Comparison of ENCODE assay signal across 8 mouse cellular contexts in genomic region chr5:114383184-114383904, GRCm38 (mm10). TPM values are rescaled to one million over a fixed set of nuclear protein-coding genes. Genes with fewer than 3 reads are reported as not detected.
DNase-seq lines count a peak whose midpoint lies in the region; ATAC-seq and TF ChIP-seq lines count a peak whose summit lies in the region.

No protein-coding gene starts in this region.

- no peak for TF ChIP-seq EP300 in MEL (IDR thresholded peaks at IDR 0.05; ENCODE audit: low read depth in 1 of 2, low read length in 2 of 2)

- H3K4me1 ChIP-seq in MEL (ENCODE audit: control insufficient read depth in 1 of 2, insufficient read depth in 2 of 2, low read length in 2 of 2) = peaks cover 4 to 17% of the 10 kb centered on the region in 2 experiments
- H3K4me1 ChIP-seq in limb, embryonic 11.5 days (ENCODE audit: control insufficient read depth, insufficient read depth, low read length) = peaks cover 19% of the 10 kb centered on the region

- H3K9ac ChIP-seq in MEL (ENCODE audit: control insufficient read depth, low read depth, low read length, poor library complexity, severe bottlenecking) = no peak overlapping the region
- H3K9ac ChIP-seq in limb, embryonic 11.5 days (ENCODE audit: low read length) = no peak overlapping the region

- peaks cover 46% of the 10 kb centered on the region for H3K79me2 ChIP-seq in MEL (ENCODE audit: control insufficient read depth, insufficient read depth, low read length, poor library complexity)

- TF ChIP-seq POLR2A in MEL (IDR thresholded peaks at IDR 0.05; ENCODE audit: control insufficient read depth in 1 of 2, insufficient read depth in 1 of 2, low read depth in 1 of 2, low read length in 2 of 2, poor library complexity in 1 of 2) = no peak

- no peaks in the 10 kb centered on the region for H3K9me3 ChIP-seq in MEL (replicated peaks; ENCODE audit: insufficient read depth, low read length)
- no peaks in the 10 kb centered on the region for H3K9me3 ChIP-seq in limb, embryonic 11.5 days (ENCODE audit: control insufficient read depth, low read length)

- peaks cover 0 to 11% of the 10 kb centered on the region in 2 experiments; a peak in 3 of 4 replicates for H3K36me3 ChIP-seq in MEL (ENCODE audit: control insufficient read depth in 1 of 2, insufficient read depth in 2 of 2, low read length in 2 of 2)
- peaks cover 16% of the 10 kb centered on the region; the same call in 1 of the 2 replicates for H3K36me3 ChIP-seq in limb, embryonic 11.5 days (ENCODE audit: control insufficient read depth, insufficient read depth, low read length)

- TF ChIP-seq RAD21 in MEL (IDR thresholded peaks at IDR 0.05; ENCODE audit: low read depth, low read length) = peak; percentile 74

- H3K4me2 ChIP-seq in limb, embryonic 11.5 days (ENCODE audit: low read depth, severe bottlenecking) = no peak overlapping the region

- H3K4me3 ChIP-seq in MEL (ENCODE audit: control insufficient read depth in 1 of 2, insufficient read depth in 1 of 2, low read depth in 2 of 2, low read length in 2 of 2) = no peak overlapping the region
- no peak overlapping the region for H3K4me3 ChIP-seq in limb, embryonic 11.5 days (ENCODE audit: low read depth, low read length)

- ATAC-seq in limb, embryonic 11.5 days (ENCODE audit: insufficient number of reproducible peaks, low FRiP score, low TSS enrichment, low read depth) = no peak

- peak; percentile 87 to 95 (median 90) for TF ChIP-seq CTCF in MEL (IDR thresholded peaks at IDR 0.05 in 2 of 3, conservative IDR thresholded peaks at IDR 0.05 in 1 of 3; ENCODE audit: control insufficient read depth in 1 of 3, insufficient read depth in 1 of 3, low read depth in 2 of 3, low read length in 3 of 3, poor library complexity in 1 of 3, severe bottlenecking in 1 of 3)

- H3K27me3 ChIP-seq in MEL (ENCODE audit: control insufficient read depth in 1 of 2, insufficient read depth in 2 of 2, low read length in 2 of 2) = no peaks in the 10 kb centered on the region
- no peaks in the 10 kb centered on the region for H3K27me3 ChIP-seq in limb, embryonic 11.5 days (ENCODE audit: control insufficient read depth, insufficient read depth, low read length)

- 83% methylated on average over 9 of the region's 9 CpGs for WGBS in limb, embryonic 11.5 days

- DNase-seq in cerebellum, postnatal 25 days = peak; percentile 32 to 58
- DNase-seq in cerebellum, adult 9-10 months = no peak
- DNase-seq in layer of hippocampus, postnatal 10 days (ENCODE audit: low spot score in 2 of 2) = peak; percentile 46 to 47
- no peak for DNase-seq in layer of hippocampus, adult 9-11 months
- peak; percentile 73 for DNase-seq in MEL (ENCODE audit: low read depth, low spot score)
- DNase-seq in limb, embryonic 11.5 days (ENCODE audit: low spot score) = peak; percentile 70
- DNase-seq in thymus, postnatal 14 days = peak; percentile 69
- no peak for DNase-seq in right cerebral cortex, postnatal 25 days

- no peak overlapping the region for H3K27ac ChIP-seq in MEL (ENCODE audit: control insufficient read depth, low read depth, low read length)
- no peak overlapping the region for H3K27ac ChIP-seq in limb, embryonic 11.5 days (replicated peaks; ENCODE audit: low read depth, low read length)

TF ChIP-seq in MEL, 35 proteins besides CTCF, POLR2A, EP300 and RAD21:
- no peak for TF ChIP-seq NELFE (IDR thresholded peaks at IDR 0.05; ENCODE audit: low read depth, low read length)
- peak; percentile 79 for TF ChIP-seq ZC3H11A (IDR thresholded peaks at IDR 0.05; ENCODE audit: low read depth, low read length)
- 0 out of 2 replicates have a peak, but pooled peaks have one; percentile 30 for TF ChIP-seq ZNF384 (IDR thresholded peaks at IDR 0.05; ENCODE audit: low read depth, low read length)
- TF ChIP-seq SMC3 (IDR thresholded peaks at IDR 0.05; ENCODE audit: low read depth, low read length) = peak; percentile 97

RNA-seq across cellular contexts. Expression of gene Ube3b, which starts 2.9 kb away (rescaled TPM):
- 10 to 100 TPM; 69.1 to 83.7 TPM for total RNA-seq in layer of hippocampus, postnatal 10 days (2021)
- 19.8 and 21.8 TPM in 2 replicates for total RNA-seq in MEL (2012; rRNA removed)
- 100 to 1,000 TPM in 1 of 2 experiments, 10 to 100 TPM in 1; 45.4 to 150 TPM for polyA plus RNA-seq in MEL (2012; ENCODE audit: insufficient read depth in 1 of 2, insufficient read length in 2 of 2, low read depth in 1 of 2, low replicate concordance in 2 of 2, missing spikeins in 1 of 2)
- 48.4 and 54.1 TPM in 2 replicates for polyA plus RNA-seq in limb, embryonic 11.5 days (2014; fragmentation: Nextera tagmentation; extraction: Ambion mirVana)

RNA-seq across cellular contexts. Expression of gene Kctd10, which starts 3.0 kb away (rescaled TPM):
- total RNA-seq in layer of hippocampus, postnatal 10 days (2021) = 10 to 100 TPM; 45.1 to 45.9 TPM
- 41.9 and 47.8 TPM in 2 replicates for total RNA-seq in MEL (2012; rRNA removed)
- polyA plus RNA-seq in MEL (2012; ENCODE audit: insufficient read depth in 1 of 2, insufficient read length in 2 of 2, low read depth in 1 of 2, low replicate concordance in 2 of 2, missing spikeins in 1 of 2) = 10 to 100 TPM in 1 of 2 experiments, not detected in 1; 42.2 TPM
- polyA plus RNA-seq in limb, embryonic 11.5 days (2014; fragmentation: Nextera tagmentation; extraction: Ambion mirVana) = 81.9 and 88.6 TPM in 2 replicates

Comparison
In these comparisons a context has a peak if more than half of its experiments do, and no peak if none do; other contexts are left out.
1. DNase-seq: peak in cerebellum, postnatal 25 days (2 of 2), layer of hippocampus, postnatal 10 days (2 of 2), MEL (single experiment), limb, embryonic 11.5 days (single experiment) and thymus, postnatal 14 days (single experiment); none in cerebellum, adult 9-10 months (single experiment), layer of hippocampus, adult 9-11 months (single experiment) and right cerebral cortex, postnatal 25 days (single experiment).